Mouse (Mus musculus) erythroblast, embryonic 14.5 days (primary cell): ENCODE results near the gene Ctbp1.

Experiments
- GATA1 ChIP-seq: IDR thresholded peaks from 2 replicates; pipeline ENCODE4 v1.6.1; 2012; ENCODE audit warnings: low read length, inconsistent platforms, mixed read lengths
- TAL1 ChIP-seq: IDR thresholded peaks from 3 replicates; pipeline ENCODE4 v1.6.1; 2012; ENCODE audit warnings: low read length, inconsistent platforms, mixed read lengths

GRCm38 (mm10) chr5:33222841-33223744 lies 51.7 kb downstream of the Ctbp1 start:
- TF ChIP-seq GATA1 (no peak; the same call in 1 of the 2 replicates), TAL1 (no peak)
